Mouse (Mus musculus): ENCODE data around the gene Capns1.

DNA sequence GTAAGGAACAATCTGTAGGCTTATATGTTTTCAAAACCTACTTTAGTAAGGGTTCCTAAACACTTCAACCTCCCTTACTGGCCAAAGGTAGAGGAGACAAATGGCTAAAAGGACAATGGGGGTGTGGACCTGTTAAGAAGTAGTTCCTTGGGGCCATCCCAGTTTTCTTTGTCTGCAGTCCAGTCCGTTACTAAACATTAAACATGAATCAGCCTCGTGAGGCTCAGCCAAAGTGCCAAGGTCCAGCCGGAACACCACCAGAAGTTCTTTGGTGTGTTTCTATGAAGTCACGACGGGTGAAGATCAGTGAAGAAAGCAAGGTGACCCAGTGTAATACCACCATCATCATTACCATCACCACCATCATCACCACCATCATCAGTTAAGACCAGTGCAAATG is 51.6 kb downstream of the Capns1 start:
- TF ChIP-seq CTCF (IDR thresholded peaks at IDR 0.05; ENCODE audit: insufficient read depth, low read depth, low read length) (no peak), POLR2A (IDR thresholded peaks at IDR 0.05; ENCODE audit: insufficient read depth, low read depth, low read length) (no peak)

All from olfactory bulb, adult 2 months (tissue).